Mouse (Mus musculus) heart, embryonic 16.5 days (tissue): Measurements from ENCODE around the gene Rfxank. TPM values are rescaled to one million over a fixed set of nuclear protein-coding genes. Genes with fewer than 3 reads are reported as not detected.

Experiments used
- ATAC-seq: fragments of 200-750 bp; cut with Nextera tagmentation; replicated peaks from 2 replicates; pipeline ENCODE4 v1.8.0; 2017; ENCODE audit warnings: moderate number of reproducible peaks; ENCODE audit not compliant: insufficient read depth, low FRiP score; ENCODE audit errors: extremely low read depth
- H3K27ac ChIP-seq: fragments of 300-500 bp; sonication (generic); 2 replicates; pipeline ENCODE4 v1.5.1; 2014; ENCODE audit warnings: mild to moderate bottlenecking, low read length, control low read depth, moderate library complexity
- H3K27me3 ChIP-seq: fragments of 300-500 bp; sonication (generic); 2 replicates; pipeline ENCODE4 v1.6.1; 2014; ENCODE audit warnings: low read length, mixed read lengths; ENCODE audit not compliant: control insufficient read depth, insufficient read depth
- H3K36me3 ChIP-seq: fragments of 300-500 bp; sonication (generic); 2 replicates; pipeline ENCODE4 v1.6.1; 2014; ENCODE audit not compliant: control insufficient read depth, insufficient read depth
- H3K4me1 ChIP-seq: fragments of 300-500 bp; sonication (generic); 2 replicates; pipeline ENCODE4 v1.6.1; 2014; ENCODE audit warnings: low read length, mixed read lengths; ENCODE audit not compliant: control insufficient read depth, insufficient read depth
- H3K4me2 ChIP-seq: fragments of 300-500 bp; sonication (generic); 2 replicates; pipeline ENCODE4 v1.6.1; 2014; ENCODE audit warnings: low read depth, mild to moderate bottlenecking, control low read depth, low read length
- H3K4me3 ChIP-seq: fragments of 300-500 bp; sonication (generic); 2 replicates; pipeline ENCODE4 v1.5.1; 2014; ENCODE audit warnings: mild to moderate bottlenecking, control low read depth, low read length
- H3K9ac ChIP-seq: fragments of 300-500 bp; sonication (generic); 2 replicates; pipeline ENCODE4 v1.6.1; 2014; ENCODE audit warnings: low read length, control low read depth
- H3K9me3 ChIP-seq: fragments of 300-500 bp; sonication (generic); replicated peaks from 2 replicates; pipeline ENCODE4 v1.6.1; 2016; ENCODE audit warnings: low read length; ENCODE audit not compliant: control insufficient read depth
- WGBS: fragments of 180-500 bp; shearing (Covaris S2); extraction: QIAGEN DNeasy Blood & Tissue Kit; methylation state at CpG from one replicate; pipeline ENCODE4 v1.1.7; 2014; 5-methylcytosine and 5-hydroxymethylcytosine counted together
- polyA plus RNA-seq: library from polyadenylated mRNA; unstranded; fragments of >200 nt; fragmentation: Nextera tagmentation; extraction: Ambion mirVana; gene quantifications from 2 replicates; pipeline ENCODE4 v1.2.1, GENCODE M21; 2015

Gene Rfxank
- polyA plus RNA-seq, 1 experiment from 2014 or later: 21.0 TPM

GRCm38 (mm10) chr8:70158069-70158853 lies 19.3 kb upstream of the Rfxank start:
- Histone ChIP-seq H3K27me3 (peaks cover 4% of the 10 kb centered on the region; the same call in 1 of the 2 replicates), H3K9me3 (no peaks in the 10 kb centered on the region), H3K27ac (no peak overlapping the region), H3K4me1 (peaks cover 2% of the 10 kb centered on the region; the same call in 1 of the 2 replicates), H3K4me3 (peak overlapping the region; percentile 50), H3K36me3 (no peaks in the 10 kb centered on the region), H3K9ac (peak overlapping the region; percentile 62), H3K4me2 (peak overlapping the region; percentile 72)
- WGBS: 11% methylated on average over 40 of the region's 40 CpGs
- ATAC-seq: peak; percentile 81

- Histone ChIP-seq H3K9ac (no peak overlapping the region), H3K4me2 (no peak overlapping the region), H3K27ac (no peak overlapping the region), H3K36me3 (no peaks in the 10 kb centered on the region), H3K27me3 (peaks cover 4% of the 10 kb centered on the region; the same call in 1 of the 2 replicates), H3K9me3 (no peaks in the 10 kb centered on the region), H3K4me3 (no peak overlapping the region), H3K4me1 (peaks cover 6% of the 10 kb centered on the region)
- 88% methylated on average over 1 of the region's 1 CpGs for WGBS
- ATAC-seq: no peak
Measured at GRCm38 (mm10) chr8:70157240-70157800, 18.4 kb upstream of the Rfxank start.

- 15% methylated on average over 22 of the region's 22 CpGs for WGBS
- H3K9ac ChIP-seq: no peak overlapping the region
- H3K36me3 ChIP-seq: no peaks in the 10 kb centered on the region
- no peaks in the 10 kb centered on the region; the same call in 1 of the 2 replicates for H3K9me3 ChIP-seq
- peak overlapping the region; percentile 9; the same call in 1 of the 2 replicates for H3K4me3 ChIP-seq
- no peak overlapping the region for H3K27ac ChIP-seq
- peaks cover 6% of the 10 kb centered on the region; the same call in 1 of the 2 replicates for H3K4me1 ChIP-seq
- H3K27me3 ChIP-seq: peaks cover 8% of the 10 kb centered on the region
- ATAC-seq: peak; percentile 89
- H3K4me2 ChIP-seq: peak overlapping the region; percentile 48
Measured at GRCm38 (mm10) chr8:70152537-70153257, 13.7 kb upstream of the Rfxank start.

- Histone ChIP-seq H3K9me3 (no peaks in the 10 kb centered on the region; the same call in 1 of the 2 replicates), H3K4me3 (no peak overlapping the region), H3K27ac (no peak overlapping the region), H3K9ac (peak overlapping the region; percentile 49), H3K4me1 (peaks cover 6% of the 10 kb centered on the region; the same call in 1 of the 2 replicates), H3K4me2 (no peak overlapping the region), H3K36me3 (peaks cover 9% of the 10 kb centered on the region; the same call in 1 of the 2 replicates), H3K27me3 (peaks cover 6% of the 10 kb centered on the region)
- WGBS: 14% methylated on average over 13 of the region's 13 CpGs
- no peak for ATAC-seq
Measured at GRCm38 (mm10) chr8:70150158-70150557, 11.2 kb upstream of the Rfxank start.

- no peak overlapping the region for H3K9ac ChIP-seq
- no peaks in the 10 kb centered on the region; the same call in 1 of the 2 replicates for H3K9me3 ChIP-seq
- no peak for ATAC-seq
- H3K4me3 ChIP-seq: no peak overlapping the region
- no peak overlapping the region for H3K4me2 ChIP-seq
- WGBS: 88% methylated on average over 7 of the region's 7 CpGs
- peaks cover 6% of the 10 kb centered on the region; the same call in 1 of the 2 replicates for H3K4me1 ChIP-seq
- no peak overlapping the region for H3K27ac ChIP-seq
- peaks cover 16% of the 10 kb centered on the region; the same call in 1 of the 2 replicates for H3K36me3 ChIP-seq
- H3K27me3 ChIP-seq: peaks cover 6% of the 10 kb centered on the region
Measured at GRCm38 (mm10) chr8:70147678-70148607, 9.0 kb upstream of the Rfxank start.

- Histone ChIP-seq H3K9ac (peak overlapping the region; percentile 78), H3K36me3 (peaks cover 16% of the 10 kb centered on the region; the same call in 1 of the 2 replicates), H3K4me1 (peaks cover 24% of the 10 kb centered on the region), H3K27ac (peak overlapping the region; percentile 81), H3K9me3 (no peaks in the 10 kb centered on the region), H3K27me3 (no peaks in the 10 kb centered on the region), H3K4me3 (peak overlapping the region; percentile 74), H3K4me2 (peak overlapping the region; percentile 88)
- ATAC-seq: no peak
- WGBS: 8% methylated on average over 9 of the region's 9 CpGs
Measured at GRCm38 (mm10) chr8:70139981-70140380, 1.0 kb upstream of the Rfxank start.

GRCm38 (mm10) chr8:70137890-70138289 lies 1.1 kb downstream of the Rfxank start:
- H3K4me3 ChIP-seq: peak overlapping the region; percentile 74
- H3K27ac ChIP-seq: peak overlapping the region; percentile 88
- peak overlapping the region; percentile 86 for H3K9ac ChIP-seq
- H3K9me3 ChIP-seq: no peaks in the 10 kb centered on the region
- H3K27me3 ChIP-seq: no peaks in the 10 kb centered on the region
- no peak for ATAC-seq
- WGBS: 68% methylated on average over 4 of the region's 4 CpGs
- H3K36me3 ChIP-seq: peaks cover 26% of the 10 kb centered on the region
- H3K4me1 ChIP-seq: peaks cover 29% of the 10 kb centered on the region
- H3K4me2 ChIP-seq: peak overlapping the region; percentile 80

GRCm38 (mm10) chr8:70136591-70136990 lies 2.4 kb downstream of the Rfxank start:
- peaks cover 30% of the 10 kb centered on the region for H3K36me3 ChIP-seq
- H3K4me2 ChIP-seq: no peak overlapping the region
- no peak overlapping the region for H3K27ac ChIP-seq
- peaks cover 31% of the 10 kb centered on the region for H3K4me1 ChIP-seq
- no peak overlapping the region for H3K4me3 ChIP-seq
- no peaks in the 10 kb centered on the region for H3K27me3 ChIP-seq
- ATAC-seq: no peak
- 84% methylated on average over 4 of the region's 4 CpGs for WGBS
- H3K9ac ChIP-seq: no peak overlapping the region
- no peaks in the 10 kb centered on the region for H3K9me3 ChIP-seq
